Mouse (Mus musculus) induced T-regulatory cell, adult 2 months (primary cell): ENCODE results near the gene Pdxk.
"Not testable (repeated sequence)": the region's sequence is repeated elsewhere in the genome, so short reads cannot be mapped to it uniquely, and the experiment has no call there.

Source experiments
- DNase-seq: peaks from one replicate; pipeline ENCODE4 v3.0.0-alpha.2; 2012; ENCODE audit warnings: low read depth

The Pdxk gene

GRCm38 (mm10) chr10:78417888-78418287, 46.9 kb downstream of the Pdxk start:
- DNase-seq: no peak

- not testable (repeated sequence) for DNase-seq
Observed at GRCm38 (mm10) chr10:78414936-78415335, 49.8 kb downstream of the Pdxk start.

GRCm38 (mm10) chr10:78413152-78413520, 51.6 kb downstream of the Pdxk start:
- no peak for DNase-seq

- DNase-seq: peak; percentile 99
Observed at GRCm38 (mm10) chr10:78412319-78413151, 52.2 kb downstream of the Pdxk start, which contains the start of gene Rrp1. Rrp1 (minus strand) TSS chr10:78413043.

- no peak for DNase-seq
Observed at GRCm38 (mm10) chr10:78411851-78412250, 52.9 kb downstream of the Pdxk start.

GRCm38 (mm10) chr10:78409035-78409788, 55.6 kb downstream of the Pdxk start:
- DNase-seq: no peak

- no peak for DNase-seq
Observed at GRCm38 (mm10) chr10:78407132-78407531, 57.6 kb downstream of the Pdxk start.

GRCm38 (mm10) chr10:78406152-78406551, 58.6 kb downstream of the Pdxk start:
- DNase-seq: no peak

GRCm38 (mm10) chr10:78402301-78402922, 62.4 kb downstream of the Pdxk start:
- DNase-seq: no peak

GRCm38 (mm10) chr10:78401127-78401526, 63.6 kb downstream of the Pdxk start:
- DNase-seq: no peak

GRCm38 (mm10) chr10:78399090-78399657, 65.6 kb downstream of the Pdxk start:
- DNase-seq: peak; percentile 54

GRCm38 (mm10) chr10:78396625-78396885, 68.2 kb downstream of the Pdxk start:
- DNase-seq: no peak

GRCm38 (mm10) chr10:78395819-78396624, 68.8 kb downstream of the Pdxk start:
- DNase-seq: peak; percentile 95

- DNase-seq: no peak
Observed at GRCm38 (mm10) chr10:78395377-78395776, 69.4 kb downstream of the Pdxk start.

GRCm38 (mm10) chr10:78392072-78392471, 72.7 kb downstream of the Pdxk start:
- peak; percentile 87 for DNase-seq

GRCm38 (mm10) chr10:78390982-78391470, 73.7 kb downstream of the Pdxk start:
- no peak for DNase-seq

- no peak for DNase-seq
Observed at GRCm38 (mm10) chr10:78388216-78388980, 76.4 kb downstream of the Pdxk start.
